Mouse (Mus musculus): ENCODE data around the gene Acap3.

GRCm38 (mm10) chr4:155863001-155863400 lies 28.6 kb upstream of the Acap3 start, which contains the start of gene Tas1r3:
- TF ChIP-seq CTCF (IDR thresholded peaks at IDR 0.05; ENCODE audit: control insufficient read depth, insufficient read depth, insufficient read length), result no peak
- no peak for TF ChIP-seq MYOD1 (IDR thresholded peaks at IDR 0.05; ENCODE audit: control insufficient read depth, insufficient read length, low read depth)

All from C2C12 (cell line).